Mouse (Mus musculus): ENCODE measurements around the gene Pea15a. TPM values are rescaled to one million over a fixed set of nuclear protein-coding genes. Genes with fewer than 3 reads are reported as not detected.

The Pea15a gene
- total RNA-seq (2012; rRNA removed) = 14.9 and 15.6 TPM in 2 replicates
- total RNA-seq (2014; rRNA removed) = 21.5 and 23.7 TPM in 2 replicates
- polyA plus RNA-seq (2012; ENCODE audit: insufficient read length, low read depth) = 50.6 and 52.1 TPM in 2 replicates

- no peak for TF ChIP-seq GABPA (IDR thresholded peaks at IDR 0.05; ENCODE audit: insufficient replicate concordance, low read depth, low read length)
- TF ChIP-seq USF1 (IDR thresholded peaks at IDR 0.05; ENCODE audit: low read depth, low read length) = no peak
- TF ChIP-seq UBTF (IDR thresholded peaks at IDR 0.05; ENCODE audit: low read depth, low read length) = no peak
- no peak for TF ChIP-seq JUN (IDR thresholded peaks at IDR 0.05; ENCODE audit: insufficient read depth, low read depth, low read length)
- no peak for TF ChIP-seq SMC3 (IDR thresholded peaks at IDR 0.05; ENCODE audit: low read depth, low read length)
- no peak for TF ChIP-seq TBP (conservative IDR thresholded peaks at IDR 0.05; ENCODE audit: low read depth, low read length)
- TF ChIP-seq BHLHE40 (IDR thresholded peaks at IDR 0.05; ENCODE audit: low read depth, low read length) = no peak
- peak; percentile 72 for TF ChIP-seq CHD2 (IDR thresholded peaks at IDR 0.05; ENCODE audit: low read length)
- no peak for TF ChIP-seq EP300 (IDR thresholded peaks at IDR 0.05; ENCODE audit: low read length)
- TF ChIP-seq JUND (conservative IDR thresholded peaks at IDR 0.05; ENCODE audit: low read depth, low read length) = no peak
- TF ChIP-seq NRF1 (IDR thresholded peaks at IDR 0.05; ENCODE audit: low read depth, low read length) = no peak
- no peak for TF ChIP-seq POLR2AphosphoS2 (IDR thresholded peaks at IDR 0.05; ENCODE audit: low read depth, low read length)
- no peak for TF ChIP-seq IRF4 (IDR thresholded peaks at IDR 0.05; ENCODE audit: low read depth, low read length)
- no peak for TF ChIP-seq MAX (IDR thresholded peaks at IDR 0.05; ENCODE audit: low read length)
- TF ChIP-seq ETS1 (conservative IDR thresholded peaks at IDR 0.05; ENCODE audit: low read depth, low read length) = 0 out of 2 replicates have a peak, but pooled peaks have one; percentile 11
- peak; percentile 56 for TF ChIP-seq TCF12 (IDR thresholded peaks at IDR 0.05; ENCODE audit: low read depth, low read length)
- peak; percentile 57; the same call in 1 of the 2 replicates for TF ChIP-seq ELF1 (IDR thresholded peaks at IDR 0.05; ENCODE audit: low read depth, low read length)
- no peak for TF ChIP-seq USF2 (conservative IDR thresholded peaks at IDR 0.05; ENCODE audit: low read depth, low read length)
- TF ChIP-seq CHD1 (IDR thresholded peaks at IDR 0.05; ENCODE audit: low read depth, low read length) = no peak
- no peak for TF ChIP-seq ZKSCAN1 (IDR thresholded peaks at IDR 0.05; ENCODE audit: borderline replicate concordance, low read depth, low read length)
- peak; percentile 71 for TF ChIP-seq NELFE (IDR thresholded peaks at IDR 0.05; ENCODE audit: low read depth, low read length)
- peak; percentile 14; the same call in 1 of the 2 replicates for TF ChIP-seq MAZ (IDR thresholded peaks at IDR 0.05; ENCODE audit: low read depth, low read length)
- no peak for TF ChIP-seq RAD21 (IDR thresholded peaks at IDR 0.05; ENCODE audit: low read depth, low read length)
- TF ChIP-seq ZNF384 (IDR thresholded peaks at IDR 0.05; ENCODE audit: low read depth, low read length) = no peak
- TF ChIP-seq MEF2A (IDR thresholded peaks at IDR 0.05; ENCODE audit: borderline replicate concordance, low read depth, low read length) = no peak
- no peak for TF ChIP-seq MXI1 (IDR thresholded peaks at IDR 0.05; ENCODE audit: low read depth, low read length)
- peak; percentile 32; the same call in 1 of the 2 replicates for TF ChIP-seq ZMIZ1 (IDR thresholded peaks at IDR 0.05; ENCODE audit: low read depth, low read length)
- TF ChIP-seq SIN3A (IDR thresholded peaks at IDR 0.05; ENCODE audit: low read length) = no peak
- TF ChIP-seq POLR2A (IDR thresholded peaks at IDR 0.05; ENCODE audit: low read depth, low read length) = peak; percentile 68; the same call in 1 of the 2 replicates
- TF ChIP-seq CTCF (conservative IDR thresholded peaks at IDR 0.05 in 1 of 2, IDR thresholded peaks at IDR 0.05 in 1 of 2; ENCODE audit: low read depth in 2 of 2, low read length in 2 of 2) = no peak
- 0 out of 2 replicates have a peak, but pooled peaks have one; percentile 9 for TF ChIP-seq HCFC1 (IDR thresholded peaks at IDR 0.05; ENCODE audit: low read depth, low read length)
- no peak for TF ChIP-seq MYC (IDR thresholded peaks at IDR 0.05; ENCODE audit: low read depth, low read length)
- TF ChIP-seq ZC3H11A (IDR thresholded peaks at IDR 0.05; ENCODE audit: low read depth, low read length) = no peak
- TF ChIP-seq E2F4 (IDR thresholded peaks at IDR 0.05; ENCODE audit: insufficient replicate concordance, low read depth, low read length) = no peak
- no peak for TF ChIP-seq KAT2A (IDR thresholded peaks at IDR 0.05; ENCODE audit: insufficient replicate concordance, low read length)
- no peak for TF ChIP-seq MAFK (IDR thresholded peaks at IDR 0.05; ENCODE audit: insufficient replicate concordance, low read length)
- no peak for TF ChIP-seq PAX5 (IDR thresholded peaks at IDR 0.05; ENCODE audit: low read length)
- TF ChIP-seq RCOR1 (conservative IDR thresholded peaks at IDR 0.05; ENCODE audit: low read depth, low read length) = no peak
- peaks cover 10 to 42% of the 10 kb centered on the region in 2 experiments for H3K36me3 ChIP-seq (replicated peaks in 1 of 2; ENCODE audit: control insufficient read depth in 1 of 2, insufficient read depth in 1 of 2, low read length in 1 of 2)
- peaks cover 13 to 47% of the 10 kb centered on the region in 2 experiments for H3K4me1 ChIP-seq (ENCODE audit: control insufficient read depth in 1 of 2, insufficient read depth in 2 of 2)
- no peaks in the 10 kb centered on the region for H3K9me3 ChIP-seq (replicated peaks; ENCODE audit: low read length)
- DNase-seq (ENCODE audit: extremely low read depth) = peak; percentile 68
- peak within 1 kb of the TSS; percentile 32 for H3K27ac ChIP-seq (ENCODE audit: insufficient read depth, low read depth)
- H3K27me3 ChIP-seq (replicated peaks) = no peaks in the 10 kb centered on the region
- in situ Hi-C loops (cut with MboI; ENCODE audit: low pct_ligation_motif_present, low pct_unique_long_range_greater_than_20kb, low sequenced_read_pairs) (no loop called here), dilution Hi-C loops (cut with MboI; ENCODE audit: extremely low pct_ligation_motif_present, extremely low pct_unique_long_range_greater_than_20kb, low sequenced_read_pairs) (no loop called here)
- H3K9ac ChIP-seq (ENCODE audit: insufficient read depth, low read depth) = peak within 1 kb of the TSS; percentile 83
- H3K4me2 ChIP-seq (ENCODE audit: insufficient read depth, low read depth, poor library complexity, severe bottlenecking) = peak within 1 kb of the TSS; percentile 79
- H3K4me3 ChIP-seq (replicated peaks in 1 of 3; ENCODE audit: low read depth in 2 of 3, low read length in 2 of 3, poor library complexity in 1 of 3) = peak within 1 kb of the TSS; percentile 78 to 90 (median 81)
- peaks cover under 1% of the 10 kb centered on the region; the same call in 1 of the 2 replicates for H3K79me2 ChIP-seq (replicated peaks; ENCODE audit: control insufficient read depth, extremely low read depth, insufficient read depth, poor library complexity, severe bottlenecking)
Measured at GRCm38 (mm10) chr1:172206141-172206917, at the start of gene Pea15a. Pea15a (minus strand) TSS chr1:172206804.
